Mouse (Mus musculus) liver, embryonic 13.5 days (tissue): Measurements from ENCODE around the gene Tnrc18. TPM values are rescaled to one million over a fixed set of nuclear protein-coding genes. Genes with fewer than 3 reads are reported as not detected.

Experiments used
- ATAC-seq: fragments of 200-750 bp; cut with Nextera tagmentation; 2 replicates; pipeline ENCODE4 v1.8.0; 2017; ENCODE audit warnings: low read depth, mild to moderate bottlenecking, moderate number of reproducible peaks, moderate library complexity
- DNase-seq: peaks from one replicate; pipeline ENCODE4 v3.0.0; 2022
- H3K27ac ChIP-seq: fragments of 300-500 bp; sonication (generic); 2 replicates; pipeline ENCODE4 v1.5.1; 2015; ENCODE audit warnings: moderate library complexity, mild to moderate bottlenecking, inconsistent platforms
- H3K27me3 ChIP-seq: fragments of 300-500 bp; sonication (generic); 2 replicates; pipeline ENCODE4 v1.6.1; 2015; ENCODE audit warnings: mild to moderate bottlenecking, inconsistent platforms
- H3K36me3 ChIP-seq: fragments of 300-500 bp; sonication (generic); 2 replicates; pipeline ENCODE4 v1.6.1; 2015; ENCODE audit warnings: mild to moderate bottlenecking, inconsistent platforms
- H3K4me1 ChIP-seq: fragments of 300-500 bp; sonication (generic); replicated peaks from 2 replicates; pipeline ENCODE4 v1.6.1; 2015; ENCODE audit warnings: inconsistent platforms
- H3K4me2 ChIP-seq: fragments of 300-500 bp; sonication (generic); 2 replicates; pipeline ENCODE4 v1.6.1; 2015; ENCODE audit warnings: inconsistent platforms, mild to moderate bottlenecking, moderate library complexity
- H3K4me3 ChIP-seq: fragments of 300-500 bp; sonication (generic); replicated peaks from 2 replicates; pipeline ENCODE4 v1.5.1; 2015; ENCODE audit warnings: mild to moderate bottlenecking, inconsistent platforms
- H3K9ac ChIP-seq: fragments of 300-500 bp; sonication (generic); 2 replicates; pipeline ENCODE4 v1.6.1; 2015; ENCODE audit warnings: mild to moderate bottlenecking, inconsistent platforms
- H3K9me3 ChIP-seq: fragments of 300-500 bp; sonication (generic); replicated peaks from 2 replicates; pipeline ENCODE4 v1.6.1; 2016; ENCODE audit warnings: inconsistent platforms
- WGBS: fragments of 180-500 bp; shearing (Covaris S2); methylation state at CpG from one replicate; pipeline ENCODE4 v1.1.7; 2015; ENCODE audit not compliant: insufficient replicate concordance; 5-methylcytosine and 5-hydroxymethylcytosine counted together
- polyA plus RNA-seq: library from polyadenylated mRNA; unstranded; fragments of >200 nt; fragmentation: Nextera tagmentation; extraction: Ambion mirVana; gene quantifications from 2 replicates; pipeline ENCODE4 v1.2.1, GENCODE M21; 2015

Tnrc18 gene
- polyA plus RNA-seq, 1 experiment from 2014 or later, result 2.4 TPM

DNA sequence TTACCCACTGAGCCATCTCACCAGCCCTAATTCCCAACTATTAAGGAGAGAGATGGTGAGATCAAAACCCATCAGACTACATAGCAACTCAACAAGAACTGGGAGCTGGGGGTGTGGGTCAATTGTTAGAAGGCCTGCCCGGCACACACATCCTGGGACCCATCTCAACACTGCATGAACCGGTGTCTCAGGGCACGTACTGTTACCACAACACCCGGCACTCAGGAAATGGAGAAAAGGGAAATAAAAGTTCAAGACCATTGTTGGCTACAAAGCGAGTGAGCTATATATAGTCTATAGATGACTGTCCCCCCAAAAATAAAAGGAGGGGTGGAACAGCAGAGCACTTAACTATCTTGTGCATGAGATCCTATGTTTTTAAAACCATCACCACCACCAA, 30.8 kb downstream of the Tnrc18 start:
- DNase-seq, result no peak
- Histone ChIP-seq H3K4me3 (no peak overlapping the region), H3K4me2 (no peak overlapping the region), H3K36me3 (peaks cover 48% of the 10 kb centered on the region), H3K27me3 (no peaks in the 10 kb centered on the region), H3K9me3 (peaks cover 12% of the 10 kb centered on the region), H3K9ac (no peak overlapping the region), H3K27ac (no peak overlapping the region), H3K4me1 (peaks cover 19% of the 10 kb centered on the region)
- 56% methylated on average over 5 of the region's 5 CpGs for WGBS
- no peak for ATAC-seq

- H3K4me2 ChIP-seq, result no peak overlapping the region
- H3K36me3 ChIP-seq, result peaks cover 48% of the 10 kb centered on the region
- no peak overlapping the region for H3K9ac ChIP-seq
- no peak for DNase-seq
- no peak overlapping the region for H3K4me3 ChIP-seq
- 60% methylated on average over 3 of the region's 3 CpGs for WGBS
- no peak overlapping the region for H3K27ac ChIP-seq
- ATAC-seq, result no peak
- peaks cover 21% of the 10 kb centered on the region for H3K4me1 ChIP-seq
- no peaks in the 10 kb centered on the region for H3K27me3 ChIP-seq
- peaks cover 12% of the 10 kb centered on the region for H3K9me3 ChIP-seq
Measured at GRCm38 (mm10) chr5:142786215-142786614, 31.2 kb downstream of the Tnrc18 start.

DNA sequence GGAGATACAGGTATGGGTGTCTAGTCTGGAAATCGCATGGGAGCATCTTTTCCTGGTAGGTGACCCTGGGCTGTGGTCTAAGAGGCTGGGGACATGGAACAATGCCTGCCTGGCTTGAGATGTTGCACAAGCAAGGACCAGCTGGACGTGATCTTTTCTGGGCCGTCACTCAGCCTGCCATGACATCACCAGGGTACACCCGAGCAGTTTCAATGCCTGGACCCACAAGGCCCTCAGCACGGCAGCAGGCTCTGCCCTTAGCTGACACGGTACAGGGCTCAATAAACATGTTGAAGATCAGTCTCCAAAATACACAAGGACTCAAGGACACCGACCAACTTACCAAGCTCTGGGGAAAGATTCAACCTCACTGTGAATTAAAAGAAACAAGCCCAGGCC, 34.3 kb downstream of the Tnrc18 start:
- Histone ChIP-seq H3K27me3 (no peaks in the 10 kb centered on the region), H3K4me2 (no peak overlapping the region), H3K9me3 (peaks cover 7% of the 10 kb centered on the region), H3K4me1 (peaks cover 31% of the 10 kb centered on the region), H3K36me3 (peaks cover 31% of the 10 kb centered on the region), H3K27ac (no peak overlapping the region), H3K9ac (no peak overlapping the region), H3K4me3 (no peak overlapping the region)
- ATAC-seq, result no peak
- DNase-seq, result no peak
- 58% methylated on average over 7 of the region's 7 CpGs for WGBS

- WGBS, result 75% methylated on average over 8 of the region's 8 CpGs
- Histone ChIP-seq H3K36me3 (peaks cover 26% of the 10 kb centered on the region), H3K4me2 (no peak overlapping the region), H3K4me1 (peaks cover 31% of the 10 kb centered on the region), H3K4me3 (no peak overlapping the region), H3K9me3 (peaks cover 2% of the 10 kb centered on the region), H3K27me3 (no peaks in the 10 kb centered on the region), H3K9ac (no peak overlapping the region), H3K27ac (no peak overlapping the region)
- no peak for DNase-seq
- ATAC-seq, result no peak
Measured at GRCm38 (mm10) chr5:142782459-142783141, 34.9 kb downstream of the Tnrc18 start.

DNA sequence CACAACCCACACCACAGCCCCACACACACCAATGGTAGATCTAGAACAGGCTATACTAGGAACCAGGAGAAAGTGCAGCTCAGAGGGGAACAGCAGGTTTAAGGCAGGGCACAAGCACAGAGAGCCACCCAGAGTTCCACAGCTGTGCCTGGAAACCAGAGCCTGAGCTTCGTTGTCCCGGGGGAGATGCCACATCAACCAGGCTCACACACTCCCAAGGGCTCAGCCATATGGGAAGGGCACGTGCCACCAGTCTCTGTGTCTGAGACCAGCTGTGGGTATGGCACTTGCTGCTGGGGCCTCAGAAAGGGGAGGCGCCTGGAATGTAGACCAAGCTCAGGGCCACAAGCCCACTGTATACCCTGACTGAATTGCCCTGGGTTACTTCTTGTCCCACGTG, 36.9 kb downstream of the Tnrc18 start:
- DNase-seq, result no peak
- Histone ChIP-seq H3K4me2 (no peak overlapping the region), H3K36me3 (peaks cover 23% of the 10 kb centered on the region), H3K9ac (no peak overlapping the region), H3K4me1 (peaks cover 31% of the 10 kb centered on the region), H3K27ac (no peak overlapping the region), H3K27me3 (no peaks in the 10 kb centered on the region), H3K4me3 (no peak overlapping the region), H3K9me3 (no peaks in the 10 kb centered on the region)
- no peak for ATAC-seq
- WGBS, result 69% methylated on average over 5 of the region's 5 CpGs

DNA sequence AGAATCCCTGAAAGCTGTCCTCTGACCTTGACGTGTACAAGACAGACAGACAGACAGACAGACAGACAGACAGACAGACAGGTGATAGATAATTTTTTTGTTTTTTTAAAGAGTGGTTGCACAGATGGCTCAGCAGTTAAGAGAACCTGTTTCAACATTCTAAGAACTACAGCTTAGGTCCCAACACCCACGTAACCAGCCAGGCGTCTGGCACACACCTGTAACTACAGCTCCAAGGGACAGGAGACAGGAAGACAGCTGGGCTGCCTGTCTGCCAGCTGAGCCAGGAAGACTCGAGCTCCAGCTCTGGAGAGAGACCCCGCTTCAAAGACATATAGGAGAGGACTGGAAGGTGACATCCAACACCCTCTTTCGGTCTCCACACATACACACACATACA, 38.6 kb downstream of the Tnrc18 start:
- WGBS, result 66% methylated on average over 6 of the region's 6 CpGs
- H3K9me3 ChIP-seq, result no peaks in the 10 kb centered on the region
- H3K36me3 ChIP-seq, result peaks cover 27% of the 10 kb centered on the region
- peaks cover 26% of the 10 kb centered on the region for H3K4me1 ChIP-seq
- no peak overlapping the region for H3K9ac ChIP-seq
- H3K4me3 ChIP-seq, result no peak overlapping the region
- DNase-seq (no peak), ATAC-seq (no peak)
- no peak overlapping the region for H3K27ac ChIP-seq
- no peaks in the 10 kb centered on the region for H3K27me3 ChIP-seq
- no peak overlapping the region for H3K4me2 ChIP-seq

DNA sequence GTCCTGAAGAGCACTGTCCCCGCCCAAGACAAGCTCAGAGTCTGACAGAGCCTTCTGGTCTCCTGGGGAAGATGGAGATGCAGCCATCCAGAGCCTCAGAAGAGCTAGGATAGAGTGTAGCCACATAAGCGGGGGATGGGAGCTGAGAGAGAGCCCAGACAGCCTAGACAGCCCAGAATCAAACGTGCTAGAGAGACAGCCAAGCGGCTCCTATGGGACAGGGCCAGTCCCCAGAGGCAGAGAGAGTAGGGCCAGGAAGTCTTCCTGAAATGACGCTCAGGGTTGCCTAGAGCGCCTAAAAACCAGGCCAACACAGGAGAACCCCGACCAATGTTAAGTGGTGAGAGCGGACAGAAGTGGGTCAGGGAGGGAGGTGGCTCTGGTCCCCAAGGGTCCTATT, 39.3 kb downstream of the Tnrc18 start:
- DNase-seq, result no peak
- WGBS, result 69% methylated on average over 8 of the region's 8 CpGs
- peaks cover 23% of the 10 kb centered on the region for H3K4me1 ChIP-seq
- no peak overlapping the region for H3K4me2 ChIP-seq
- H3K27ac ChIP-seq, result no peak overlapping the region
- no peak overlapping the region for H3K9ac ChIP-seq
- H3K27me3 ChIP-seq, result no peaks in the 10 kb centered on the region
- H3K4me3 ChIP-seq, result no peak overlapping the region
- H3K9me3 ChIP-seq, result no peaks in the 10 kb centered on the region
- peaks cover 34% of the 10 kb centered on the region for H3K36me3 ChIP-seq
- no peak for ATAC-seq

- H3K27ac ChIP-seq, result no peak overlapping the region
- H3K27me3 ChIP-seq, result no peaks in the 10 kb centered on the region
- no peak overlapping the region for H3K9ac ChIP-seq
- no peak overlapping the region for H3K4me3 ChIP-seq
- DNase-seq (no peak), ATAC-seq (no peak)
- 81% methylated on average over 13 of the region's 13 CpGs for WGBS
- no peak overlapping the region for H3K4me2 ChIP-seq
- peaks cover 28% of the 10 kb centered on the region for H3K4me1 ChIP-seq
- no peaks in the 10 kb centered on the region for H3K9me3 ChIP-seq
- H3K36me3 ChIP-seq, result peaks cover 50% of the 10 kb centered on the region
Measured at GRCm38 (mm10) chr5:142776080-142776479, 41.4 kb downstream of the Tnrc18 start.

DNA sequence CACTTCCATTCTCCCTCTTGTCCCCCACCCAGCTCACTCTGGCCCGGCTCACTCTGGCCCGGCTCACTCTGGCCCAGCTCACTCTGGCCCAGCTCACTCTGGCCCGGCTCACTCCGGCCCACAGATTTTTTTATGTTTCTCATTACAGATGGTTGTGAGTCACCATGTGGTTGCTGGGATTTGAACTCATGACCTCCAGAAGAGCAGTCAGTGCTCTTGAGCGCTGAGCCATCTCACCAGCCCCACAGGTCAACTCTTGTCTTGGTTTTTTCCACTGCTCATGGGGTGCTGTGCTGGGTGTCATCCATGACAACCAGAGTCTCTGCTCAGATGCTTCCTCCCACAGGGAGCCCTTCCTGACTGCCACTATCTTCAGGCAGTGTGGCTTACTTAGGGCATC, 42.7 kb downstream of the Tnrc18 start:
- 90% methylated on average over 5 of the region's 5 CpGs for WGBS
- Histone ChIP-seq H3K4me3 (no peak overlapping the region), H3K36me3 (peaks cover 53% of the 10 kb centered on the region), H3K4me1 (peaks cover 27% of the 10 kb centered on the region), H3K27me3 (no peaks in the 10 kb centered on the region), H3K9ac (no peak overlapping the region), H3K9me3 (no peaks in the 10 kb centered on the region), H3K27ac (no peak overlapping the region), H3K4me2 (no peak overlapping the region)
- ATAC-seq (no peak), DNase-seq (no peak)

DNA sequence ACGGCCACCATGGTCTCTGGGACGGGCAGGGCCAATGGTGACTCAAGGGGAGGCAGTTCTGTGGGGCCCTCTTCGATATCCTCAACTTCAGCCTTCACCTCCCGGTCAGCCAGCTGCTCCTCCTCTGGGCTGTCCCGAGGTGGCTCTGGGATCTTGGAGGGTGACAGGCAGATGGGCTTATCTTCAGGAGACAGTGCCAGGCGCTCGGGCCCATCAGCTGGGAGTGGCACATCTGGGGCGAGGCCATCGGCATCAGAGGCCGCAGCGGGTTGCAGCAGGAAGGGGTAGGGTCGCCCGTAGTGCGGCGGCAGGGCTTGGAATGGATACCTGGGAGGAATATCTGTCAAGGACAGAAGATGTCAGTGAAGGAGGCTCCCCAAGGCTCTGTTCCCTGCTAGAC, 45.5 kb downstream of the Tnrc18 start:
- H3K27me3 ChIP-seq, result no peaks in the 10 kb centered on the region
- peaks cover 29% of the 10 kb centered on the region for H3K4me1 ChIP-seq
- no peaks in the 10 kb centered on the region for H3K9me3 ChIP-seq
- H3K27ac ChIP-seq, result peak overlapping the region; percentile 47; the same call in 1 of the 2 replicates
- peak; percentile 91 for ATAC-seq
- peak overlapping the region; percentile 37 for H3K4me2 ChIP-seq
- peak; percentile 22 for DNase-seq
- 0 out of 2 replicates have a peak overlapping the region, but pooled peaks have one; percentile 10 for H3K4me3 ChIP-seq
- peaks cover 61% of the 10 kb centered on the region for H3K36me3 ChIP-seq
- H3K9ac ChIP-seq, result peak overlapping the region; percentile 26; the same call in 1 of the 2 replicates
- 61% methylated on average over 15 of the region's 15 CpGs for WGBS

DNA sequence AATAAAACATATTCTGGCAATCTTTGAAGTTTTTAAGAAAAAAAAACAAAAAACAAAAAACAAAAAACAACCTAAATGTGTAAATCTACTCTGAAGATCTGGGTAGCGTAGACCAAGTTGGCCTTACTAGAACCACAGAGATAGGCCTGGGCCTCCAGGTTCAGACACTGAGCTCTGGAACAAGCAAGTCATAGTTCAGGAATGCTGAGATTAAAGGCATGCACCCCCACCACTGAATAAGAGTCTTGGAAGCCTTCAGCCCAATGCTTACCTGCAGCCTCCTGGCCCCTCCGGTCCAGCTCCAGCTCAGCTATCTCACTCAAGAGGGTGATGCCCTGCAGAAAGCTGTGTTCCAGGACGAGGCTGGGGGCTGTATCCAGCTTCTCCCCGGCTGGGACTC, 46.4 kb downstream of the Tnrc18 start:
- H3K9me3 ChIP-seq, result no peaks in the 10 kb centered on the region
- peaks cover 60% of the 10 kb centered on the region for H3K36me3 ChIP-seq
- DNase-seq (no peak), ATAC-seq (no peak)
- peaks cover 29% of the 10 kb centered on the region for H3K4me1 ChIP-seq
- peak overlapping the region; percentile 26; the same call in 1 of the 2 replicates for H3K9ac ChIP-seq
- H3K4me2 ChIP-seq, result peak overlapping the region; percentile 37
- 76% methylated on average over 4 of the region's 4 CpGs for WGBS
- H3K4me3 ChIP-seq, result 0 out of 2 replicates have a peak overlapping the region, but pooled peaks have one; percentile 10
- no peak overlapping the region for H3K27ac ChIP-seq
- no peaks in the 10 kb centered on the region for H3K27me3 ChIP-seq

GRCm38 (mm10) chr5:142769641-142770040, 47.8 kb downstream of the Tnrc18 start:
- H3K4me1 ChIP-seq, result peaks cover 29% of the 10 kb centered on the region
- no peaks in the 10 kb centered on the region for H3K27me3 ChIP-seq
- no peak overlapping the region for H3K4me2 ChIP-seq
- H3K36me3 ChIP-seq, result peaks cover 58% of the 10 kb centered on the region
- no peak overlapping the region for H3K27ac ChIP-seq
- ATAC-seq (no peak), DNase-seq (no peak)
- 73% methylated on average over 5 of the region's 5 CpGs for WGBS
- no peaks in the 10 kb centered on the region for H3K9me3 ChIP-seq
- no peak overlapping the region for H3K4me3 ChIP-seq
- H3K9ac ChIP-seq, result no peak overlapping the region
